Mouse (Mus musculus) G1E (cell line): ENCODE results near the gene Klk1b1. TPM values are rescaled to one million over a fixed set of nuclear protein-coding genes. Genes with fewer than 3 reads are reported as not detected.

Experiments used
- ATAC-seq: 2 replicates; pipeline ENCODE4 v1.8.0; 2016; ENCODE audit warnings: mild to moderate bottlenecking; ENCODE audit not compliant: insufficient number of reproducible peaks, poor library complexity, low FRiP score, severe bottlenecking; ENCODE audit errors: extremely low read depth
- DNase-seq: peaks from one replicate; pipeline ENCODE4 v3.0.0; 2012; ENCODE audit warnings: low spot score
- H3K27me3 ChIP-seq: 2 replicates; pipeline ENCODE4 v1.6.1; 2012; ENCODE audit warnings: mild to moderate bottlenecking, low read length, inconsistent platforms; ENCODE audit not compliant: insufficient read depth
- H3K36me3 ChIP-seq: replicated peaks from 2 replicates; pipeline ENCODE3; 2012; ENCODE audit warnings: mild to moderate bottlenecking, inconsistent platforms
- H3K4me1 ChIP-seq: 2 replicates; pipeline ENCODE4 v1.6.1; 2012; ENCODE audit warnings: low read depth, low read length, inconsistent platforms, mixed read lengths; ENCODE audit not compliant: insufficient read depth
- H3K4me3 ChIP-seq: 2 replicates; pipeline ENCODE4 v1.5.1; 2012; ENCODE audit warnings: low read depth, mild to moderate bottlenecking, inconsistent platforms, low read length, moderate library complexity, mixed read lengths
- H3K9me3 ChIP-seq: replicated peaks from 2 replicates; pipeline ENCODE4 v1.6.1; 2012; ENCODE audit warnings: inconsistent platforms
- CTCF ChIP-seq: IDR thresholded peaks from 2 replicates; pipeline ENCODE4 v1.5.1; 2012; ENCODE audit warnings: low read depth, low read length, inconsistent platforms, mixed read lengths
- GATA1 ChIP-seq: IDR thresholded peaks from 2 replicates; pipeline ENCODE4 v1.6.1; 2012; ENCODE audit warnings: borderline replicate concordance, low read length, inconsistent platforms, mixed read lengths
- GATA2 ChIP-seq: IDR thresholded peaks from 2 replicates; pipeline ENCODE4 v1.6.1; 2012; ENCODE audit warnings: low read depth, low read length, inconsistent platforms, borderline replicate concordance
- POLR2AphosphoS5 ChIP-seq: IDR thresholded peaks from 2 replicates; pipeline ENCODE4 v1.6.1; 2012; ENCODE audit warnings: low read depth, low read length, inconsistent platforms; ENCODE audit not compliant: insufficient replicate concordance
- TAL1 ChIP-seq: conservative IDR thresholded peaks from 2 replicates; pipeline ENCODE4 v1.6.1; 2012; ENCODE audit warnings: low read depth, low read length, inconsistent platforms, mixed read lengths
- polyA plus RNA-seq: library from polyadenylated mRNA; stranded (reverse); fragments of >175 nt; gene quantifications from 2 replicates; pipeline ENCODE4 v1.2.3, GENCODE M21; 2012
- total RNA-seq, 2 experiments: library from RNA; stranded (forward) in 1 of 2; stranded (reverse) in 1 of 2; fragments of 200-1000 nt in 1 of 2; fragments of >200 nt in 1 of 2; fragmentation: Nextera tagmentation in 1 of 2; gene quantifications; 2 replicates each; pipeline ENCODE4 v1.2.3; 2014 to 2017

Gene Klk1b1
- total RNA-seq (2014; fragmentation: Nextera tagmentation), result not detected in 2 replicates
- total RNA-seq (2017), result not detected in 2 replicates
- polyA plus RNA-seq, result not detected in 2 replicates

- Histone ChIP-seq H3K4me1 (no peaks in the 10 kb centered on the region), H3K9me3 (no peaks in the 10 kb centered on the region), H3K36me3 (no peaks in the 10 kb centered on the region), H3K27me3 (no peaks in the 10 kb centered on the region), H3K4me3 (no peak within 1 kb of the TSS)
- TF ChIP-seq GATA1, result no peak
- no peak for TF ChIP-seq TAL1
- TF ChIP-seq POLR2AphosphoS5, result no peak
- no peak for TF ChIP-seq CTCF
- no peak for TF ChIP-seq GATA2
- no peak for DNase-seq
- ATAC-seq, result no peak
These were observed at the start of gene Klk1b1 for GRCm38 (mm10) chr7:43966451-43966850. Gene Klk1b1, plus strand, starts transcription at chr7:43966751.

DNA sequence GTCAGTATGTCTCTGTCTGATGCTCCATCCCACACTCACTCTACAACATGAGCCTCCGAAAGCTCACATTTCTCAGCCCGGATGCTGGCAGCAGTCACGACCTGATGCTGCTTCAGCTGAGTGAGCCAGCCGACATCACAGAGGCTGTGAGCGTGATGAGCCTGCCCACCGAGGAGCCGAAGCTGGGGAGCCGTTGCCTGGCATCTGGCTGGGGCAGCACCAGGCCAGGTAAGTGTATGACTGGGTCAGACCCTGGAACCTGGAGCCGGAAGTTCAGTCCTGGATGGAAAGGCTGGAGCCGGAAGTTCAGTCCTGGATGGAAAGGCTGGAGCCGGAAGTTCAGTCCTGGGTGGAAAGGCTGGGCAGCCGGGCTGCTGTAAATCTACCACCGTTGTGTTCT lies 48.1 kb upstream of the Klk1b1 start:
- no peak for TF ChIP-seq GATA2
- TF ChIP-seq GATA1, result no peak
- no peak for TF ChIP-seq CTCF
- TF ChIP-seq POLR2AphosphoS5, result no peak
- TF ChIP-seq TAL1, result no peak
- H3K4me3 ChIP-seq, result no peak overlapping the region
- H3K36me3 ChIP-seq, result no peaks in the 10 kb centered on the region
- no peak for DNase-seq
- H3K4me1 ChIP-seq, result peaks cover 7% of the 10 kb centered on the region
- ATAC-seq, result no peak
- H3K27me3 ChIP-seq, result no peaks in the 10 kb centered on the region
- no peaks in the 10 kb centered on the region for H3K9me3 ChIP-seq

GRCm38 (mm10) chr7:43918871-43919270 lies 47.7 kb upstream of the Klk1b1 start:
- TF ChIP-seq CTCF, result no peak
- no peak for TF ChIP-seq GATA2
- no peak for TF ChIP-seq TAL1
- Histone ChIP-seq H3K9me3 (no peaks in the 10 kb centered on the region), H3K27me3 (no peaks in the 10 kb centered on the region), H3K36me3 (no peaks in the 10 kb centered on the region), H3K4me1 (peaks cover 7% of the 10 kb centered on the region), H3K4me3 (no peak overlapping the region)
- ATAC-seq, result no peak
- no peak for DNase-seq

DNA sequence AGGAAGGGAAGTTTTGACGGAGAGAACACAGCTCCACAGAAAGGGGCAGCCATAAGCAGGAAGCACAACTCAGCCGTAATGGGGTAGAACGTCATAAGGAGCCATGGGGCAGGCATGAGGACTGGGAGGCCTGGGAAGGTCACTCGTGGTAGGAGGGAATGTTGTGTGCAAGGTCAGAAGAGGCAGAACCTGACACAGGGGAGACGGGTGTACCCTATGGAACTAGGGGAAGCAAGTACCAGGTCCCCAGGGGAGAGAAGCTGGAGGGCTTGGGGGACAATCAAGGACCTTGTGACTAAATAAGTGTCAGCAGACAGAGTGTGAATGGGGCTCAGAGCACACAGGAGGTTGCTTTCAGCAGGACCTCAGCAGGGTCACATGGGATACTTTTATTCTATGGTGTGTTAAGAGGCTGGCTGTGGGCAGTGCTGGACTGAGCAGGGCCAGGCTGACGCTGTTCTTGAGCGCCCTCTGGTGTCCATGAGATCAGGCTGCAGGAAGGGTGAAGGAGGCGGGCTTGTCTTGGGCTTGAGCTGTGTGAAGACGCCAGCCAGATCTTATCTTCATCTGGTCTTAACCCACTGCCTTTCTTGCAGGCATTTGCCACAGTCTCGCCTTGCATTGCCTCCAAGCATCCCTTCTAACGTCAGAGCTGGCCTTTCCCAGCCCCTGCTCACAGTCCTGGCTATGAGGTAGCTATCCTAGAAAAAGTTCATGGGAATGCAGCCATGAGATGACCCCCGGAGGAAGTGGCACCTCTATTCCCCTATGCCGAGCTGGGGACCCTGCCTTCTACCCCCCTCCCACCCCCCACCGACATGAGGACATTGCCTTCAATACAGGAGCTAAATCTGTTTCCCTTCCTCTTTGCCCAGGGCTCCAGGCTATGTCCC lies 46.7 kb upstream of the Klk1b1 start:
- H3K9me3 ChIP-seq, result no peaks in the 10 kb centered on the region
- no peaks in the 10 kb centered on the region for H3K27me3 ChIP-seq
- TF ChIP-seq GATA2 (no peak), CTCF (peak; percentile 86)
- DNase-seq (peak; percentile 62), ATAC-seq (peak; percentile 70; the same call in 1 of the 2 replicates)
- H3K4me3 ChIP-seq, result no peak overlapping the region
- H3K36me3 ChIP-seq, result no peaks in the 10 kb centered on the region
- H3K4me1 ChIP-seq, result peaks cover 7% of the 10 kb centered on the region

DNA sequence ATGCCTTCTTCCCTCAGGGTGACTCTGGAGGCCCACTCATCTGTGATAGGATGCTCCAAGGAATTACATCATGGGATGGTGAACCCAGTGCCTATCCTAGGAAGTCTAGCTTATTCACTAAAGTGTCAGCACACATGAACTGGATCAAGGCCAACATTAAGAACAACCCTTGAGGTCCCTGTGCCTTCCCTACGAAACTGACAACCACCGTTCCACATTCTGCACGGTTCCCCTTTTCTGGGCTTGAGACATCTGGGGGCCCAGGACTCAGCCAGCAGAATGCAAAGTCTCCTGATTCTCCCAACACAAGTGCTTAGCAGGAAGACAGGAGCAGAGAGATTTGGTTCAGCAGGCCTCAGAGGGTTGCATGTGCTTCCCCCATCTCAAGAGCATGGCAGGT lies 46.0 kb upstream of the Klk1b1 start:
- Histone ChIP-seq H3K36me3 (no peaks in the 10 kb centered on the region), H3K4me1 (peaks cover 7% of the 10 kb centered on the region), H3K27me3 (no peaks in the 10 kb centered on the region), H3K4me3 (no peak overlapping the region), H3K9me3 (no peaks in the 10 kb centered on the region)
- DNase-seq, result no peak
- ATAC-seq, result no peak
- no peak for TF ChIP-seq POLR2AphosphoS5
- no peak for TF ChIP-seq GATA2
- TF ChIP-seq GATA1, result no peak
- TF ChIP-seq TAL1, result no peak
- no peak for TF ChIP-seq CTCF

DNA sequence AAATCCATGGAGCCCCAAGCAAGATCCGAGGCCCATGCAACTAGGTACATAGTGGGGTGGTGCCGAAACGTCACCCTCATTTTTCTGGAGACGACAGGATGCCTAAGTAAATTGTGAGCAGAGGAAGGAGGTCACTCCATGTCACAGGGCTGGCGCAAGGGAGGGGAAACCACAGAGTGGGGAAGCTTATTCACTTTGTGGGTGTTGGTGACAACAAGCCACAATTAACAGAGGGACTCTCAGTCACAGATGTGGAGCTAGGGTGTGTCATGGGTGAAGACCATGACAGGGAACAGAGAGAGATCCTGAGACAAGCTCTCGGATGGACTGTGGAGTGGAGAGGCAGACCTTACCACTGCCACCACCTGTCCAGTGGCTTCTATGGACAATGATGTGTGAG lies 45.5 kb upstream of the Klk1b1 start:
- DNase-seq (no peak), ATAC-seq (no peak)
- H3K9me3 ChIP-seq, result no peaks in the 10 kb centered on the region
- no peak overlapping the region for H3K4me3 ChIP-seq
- no peaks in the 10 kb centered on the region for H3K36me3 ChIP-seq
- H3K4me1 ChIP-seq, result peaks cover 7% of the 10 kb centered on the region
- no peaks in the 10 kb centered on the region for H3K27me3 ChIP-seq
- TF ChIP-seq GATA2 (no peak), CTCF (no peak), GATA1 (no peak), TAL1 (no peak), POLR2AphosphoS5 (no peak)
